Mouse (Mus musculus) limb, embryonic 15.5 days (tissue): Measurements from ENCODE around the gene 4933424G06Rik. TPM values are rescaled to one million over a fixed set of nuclear protein-coding genes. Genes with fewer than 3 reads are reported as not detected.

Source experiments
- ATAC-seq: fragments of 200-750 bp; cut with Nextera tagmentation; 2 replicates; pipeline ENCODE4 v1.8.0; 2017; ENCODE audit warnings: low read depth, moderate TSS enrichment; ENCODE audit not compliant: insufficient number of reproducible peaks, low FRiP score, low TSS enrichment
- H3K27ac ChIP-seq: fragments of 300-500 bp; sonication (generic); 2 replicates; pipeline ENCODE4 v1.5.1; 2015; ENCODE audit warnings: moderate library complexity, mild to moderate bottlenecking, inconsistent platforms
- H3K27me3 ChIP-seq: fragments of 300-500 bp; sonication (generic); 2 replicates; pipeline ENCODE4 v1.6.1; 2015; ENCODE audit warnings: inconsistent platforms
- H3K36me3 ChIP-seq: fragments of 300-500 bp; sonication (generic); 2 replicates; pipeline ENCODE4 v1.6.1; 2015; ENCODE audit warnings: inconsistent platforms
- H3K4me1 ChIP-seq: fragments of 300-500 bp; sonication (generic); 2 replicates; pipeline ENCODE4 v1.6.1; 2015; ENCODE audit warnings: inconsistent platforms
- H3K4me2 ChIP-seq: fragments of 300-500 bp; sonication (generic); 2 replicates; pipeline ENCODE4 v1.6.1; 2015; ENCODE audit warnings: mild to moderate bottlenecking, inconsistent platforms
- H3K4me3 ChIP-seq: fragments of 300-500 bp; sonication (generic); 2 replicates; pipeline ENCODE4 v1.5.1; 2015; ENCODE audit warnings: mild to moderate bottlenecking, inconsistent platforms
- H3K9ac ChIP-seq: fragments of 300-500 bp; sonication (generic); 2 replicates; pipeline ENCODE4 v1.6.1; 2015; ENCODE audit warnings: inconsistent platforms
- H3K9me3 ChIP-seq: fragments of 300-500 bp; sonication (generic); 2 replicates; pipeline ENCODE4 v1.6.1; 2016; ENCODE audit warnings: inconsistent platforms
- WGBS: fragments of 180-500 bp; shearing (Covaris S2); methylation state at CpG from one replicate; pipeline ENCODE4 v1.1.7; 2015; 5-methylcytosine and 5-hydroxymethylcytosine counted together
- polyA plus RNA-seq: library from polyadenylated mRNA; unstranded; fragments of >200 nt; fragmentation: Nextera tagmentation; extraction: Ambion mirVana; gene quantifications from 2 replicates; pipeline ENCODE4 v1.2.1, GENCODE M21; 2015

Gene 4933424G06Rik
- polyA plus RNA-seq, 1 experiment from 2014 or later, result 0.28 TPM

- Histone ChIP-seq H3K4me3 (no peak within 1 kb of the TSS), H3K27ac (no peak within 1 kb of the TSS), H3K9ac (no peak within 1 kb of the TSS), H3K36me3 (no peaks in the 10 kb centered on the region), H3K4me1 (peaks cover 3% of the 10 kb centered on the region; the same call in 1 of the 2 replicates), H3K4me2 (no peak within 1 kb of the TSS), H3K27me3 (no peaks in the 10 kb centered on the region), H3K9me3 (no peaks in the 10 kb centered on the region)
- 71% methylated on average over 5 of the region's 5 CpGs for WGBS
- no peak for ATAC-seq
Measured at GRCm38 (mm10) chr1:36714311-36714710, 4.4 kb downstream of the 4933424G06Rik start, which contains the start of gene Actr1b. Gene Actr1b, minus strand, starts transcription at chr1:36714422.

- no peak for ATAC-seq
- no peaks in the 10 kb centered on the region for H3K36me3 ChIP-seq
- peaks cover 13% of the 10 kb centered on the region for H3K4me1 ChIP-seq
- H3K4me2 ChIP-seq, result no peak overlapping the region
- H3K9ac ChIP-seq, result no peak overlapping the region
- no peak overlapping the region for H3K27ac ChIP-seq
- no peaks in the 10 kb centered on the region for H3K9me3 ChIP-seq
- no peak overlapping the region for H3K4me3 ChIP-seq
- H3K27me3 ChIP-seq, result no peaks in the 10 kb centered on the region
- 79% methylated on average over 1 of the region's 1 CpGs for WGBS
Measured at GRCm38 (mm10) chr1:36718786-36719185, 8.8 kb downstream of the 4933424G06Rik start.

GRCm38 (mm10) chr1:36723146-36724056 lies 13.5 kb downstream of the 4933424G06Rik start:
- peaks cover 19% of the 10 kb centered on the region for H3K4me1 ChIP-seq
- H3K27me3 ChIP-seq, result no peaks in the 10 kb centered on the region
- H3K9me3 ChIP-seq, result no peaks in the 10 kb centered on the region
- 0 out of 2 replicates have a peak overlapping the region, but pooled peaks have one; percentile 1 for H3K4me2 ChIP-seq
- H3K27ac ChIP-seq, result peak overlapping the region; percentile 33; the same call in 1 of the 2 replicates
- no peaks in the 10 kb centered on the region for H3K36me3 ChIP-seq
- ATAC-seq, result 0 out of 2 replicates have a peak, but pooled peaks have one; percentile 30
- WGBS, result 31% methylated on average over 16 of the region's 16 CpGs
- H3K4me3 ChIP-seq, result no peak overlapping the region
- no peak overlapping the region for H3K9ac ChIP-seq

- Histone ChIP-seq H3K36me3 (no peaks in the 10 kb centered on the region), H3K4me3 (no peak overlapping the region), H3K27me3 (no peaks in the 10 kb centered on the region), H3K27ac (peak overlapping the region; percentile 50), H3K4me2 (no peak overlapping the region), H3K9ac (no peak overlapping the region), H3K4me1 (peaks cover 19% of the 10 kb centered on the region), H3K9me3 (no peaks in the 10 kb centered on the region)
- ATAC-seq, result no peak
- WGBS, result 22% methylated on average over 4 of the region's 4 CpGs
Measured at GRCm38 (mm10) chr1:36724057-36724431, 14.1 kb downstream of the 4933424G06Rik start.

- Histone ChIP-seq H3K27me3 (no peaks in the 10 kb centered on the region), H3K4me2 (no peak overlapping the region), H3K9ac (no peak overlapping the region), H3K4me3 (no peak overlapping the region), H3K9me3 (no peaks in the 10 kb centered on the region), H3K27ac (no peak overlapping the region), H3K4me1 (no peaks in the 10 kb centered on the region), H3K36me3 (no peaks in the 10 kb centered on the region)
- no peak for ATAC-seq
- WGBS, result 9% methylated on average over 4 of the region's 4 CpGs
Measured at GRCm38 (mm10) chr1:36737300-36737699, 27.4 kb downstream of the 4933424G06Rik start.

- Histone ChIP-seq H3K4me2 (no peak overlapping the region), H3K4me1 (0 out of 2 replicates have a peak, but pooled peaks cover 2% of the 10 kb centered on the region), H3K27me3 (peaks cover 5% of the 10 kb centered on the region), H3K27ac (no peak overlapping the region), H3K9me3 (no peaks in the 10 kb centered on the region), H3K36me3 (no peaks in the 10 kb centered on the region), H3K9ac (no peak overlapping the region), H3K4me3 (no peak overlapping the region)
- ATAC-seq, result no peak
- 83% methylated on average over 5 of the region's 5 CpGs for WGBS
Measured at GRCm38 (mm10) chr1:36739231-36739630, 29.3 kb downstream of the 4933424G06Rik start.

- 73% methylated on average over 9 of the region's 9 CpGs for WGBS
- ATAC-seq, result no peak
- peaks cover 5% of the 10 kb centered on the region for H3K27me3 ChIP-seq
Measured at GRCm38 (mm10) chr1:36743046-36743445, 33.1 kb downstream of the 4933424G06Rik start.

GRCm38 (mm10) chr1:36744268-36744944 lies 34.5 kb downstream of the 4933424G06Rik start:
- Histone ChIP-seq H3K4me2 (peak overlapping the region; percentile 39), H3K9ac (no peak overlapping the region), H3K4me1 (peaks cover 5% of the 10 kb centered on the region; the same call in 1 of the 2 replicates), H3K9me3 (no peaks in the 10 kb centered on the region), H3K27ac (no peak overlapping the region), H3K27me3 (peaks cover 5% of the 10 kb centered on the region), H3K36me3 (no peaks in the 10 kb centered on the region), H3K4me3 (peak overlapping the region; percentile 19)
- no peak for ATAC-seq
- WGBS, result 23% methylated on average over 17 of the region's 17 CpGs

More at GRCm38 (mm10) chr1:36743046-36743445, 33.1 kb downstream of the 4933424G06Rik start:
- Histone ChIP-seq H3K4me1 (peaks cover 5% of the 10 kb centered on the region; the same call in 1 of the 2 replicates), H3K9me3 (no peaks in the 10 kb centered on the region), H3K9ac (no peak overlapping the region), H3K4me3 (no peak overlapping the region), H3K27ac (no peak overlapping the region), H3K36me3 (no peaks in the 10 kb centered on the region), H3K4me2 (no peak overlapping the region)

GRCm38 (mm10) chr1:36745661-36746060 lies 35.7 kb downstream of the 4933424G06Rik start:
- no peaks in the 10 kb centered on the region for H3K36me3 ChIP-seq
- no peak overlapping the region for H3K4me3 ChIP-seq
- H3K4me2 ChIP-seq, result no peak overlapping the region
- peaks cover 5% of the 10 kb centered on the region for H3K27me3 ChIP-seq
- H3K9ac ChIP-seq, result no peak overlapping the region
- peaks cover 5% of the 10 kb centered on the region; the same call in 1 of the 2 replicates for H3K4me1 ChIP-seq
- no peaks in the 10 kb centered on the region for H3K9me3 ChIP-seq
- ATAC-seq, result no peak
- 68% methylated on average over 4 of the region's 4 CpGs for WGBS
- no peak overlapping the region for H3K27ac ChIP-seq

- no peak for ATAC-seq
- no peak overlapping the region for H3K4me2 ChIP-seq
- H3K27me3 ChIP-seq, result peaks cover 5% of the 10 kb centered on the region
- peaks cover 5% of the 10 kb centered on the region; the same call in 1 of the 2 replicates for H3K4me1 ChIP-seq
- no peaks in the 10 kb centered on the region for H3K9me3 ChIP-seq
- no peak overlapping the region for H3K4me3 ChIP-seq
- H3K36me3 ChIP-seq, result no peaks in the 10 kb centered on the region
- H3K9ac ChIP-seq, result no peak overlapping the region
- WGBS, result 51% methylated on average over 14 of the region's 15 CpGs
- H3K27ac ChIP-seq, result no peak overlapping the region
Measured at GRCm38 (mm10) chr1:36746452-36746851, 36.5 kb downstream of the 4933424G06Rik start.

GRCm38 (mm10) chr1:36753932-36754675 lies 44.2 kb downstream of the 4933424G06Rik start:
- 63% methylated on average over 6 of the region's 6 CpGs for WGBS
- Histone ChIP-seq H3K9me3 (no peaks in the 10 kb centered on the region), H3K36me3 (no peaks in the 10 kb centered on the region), H3K4me2 (no peak overlapping the region), H3K4me3 (no peak overlapping the region), H3K4me1 (no peaks in the 10 kb centered on the region), H3K27ac (no peak overlapping the region), H3K9ac (no peak overlapping the region), H3K27me3 (no peaks in the 10 kb centered on the region)
- ATAC-seq, result no peak
